Mouse (Mus musculus): ENCODE results near the gene Ago4.

- no peak for TF ChIP-seq POLR2A (IDR thresholded peaks at IDR 0.05; ENCODE audit: borderline replicate concordance, control insufficient read depth, low read depth, low read length)
- TF ChIP-seq CTCF (IDR thresholded peaks at IDR 0.05; ENCODE audit: control insufficient read depth, insufficient read depth, low read length) = no peak
Observed at GRCm38 (mm10) chr4:126511013-126511412, 22.3 kb downstream of the Ago4 start.

Data from bone marrow, adult 2 months (tissue).